Mouse (Mus musculus) thymus, postnatal 10 days (tissue): ENCODE measurements around the gene Klhl28.

Experiments
- DNase-seq, 2 experiments: peaks; one replicate each; pipeline ENCODE4 v3.0.0; 2021; ENCODE audit warnings: low spot score in 2 of 2

The Klhl28 gene

DNA sequence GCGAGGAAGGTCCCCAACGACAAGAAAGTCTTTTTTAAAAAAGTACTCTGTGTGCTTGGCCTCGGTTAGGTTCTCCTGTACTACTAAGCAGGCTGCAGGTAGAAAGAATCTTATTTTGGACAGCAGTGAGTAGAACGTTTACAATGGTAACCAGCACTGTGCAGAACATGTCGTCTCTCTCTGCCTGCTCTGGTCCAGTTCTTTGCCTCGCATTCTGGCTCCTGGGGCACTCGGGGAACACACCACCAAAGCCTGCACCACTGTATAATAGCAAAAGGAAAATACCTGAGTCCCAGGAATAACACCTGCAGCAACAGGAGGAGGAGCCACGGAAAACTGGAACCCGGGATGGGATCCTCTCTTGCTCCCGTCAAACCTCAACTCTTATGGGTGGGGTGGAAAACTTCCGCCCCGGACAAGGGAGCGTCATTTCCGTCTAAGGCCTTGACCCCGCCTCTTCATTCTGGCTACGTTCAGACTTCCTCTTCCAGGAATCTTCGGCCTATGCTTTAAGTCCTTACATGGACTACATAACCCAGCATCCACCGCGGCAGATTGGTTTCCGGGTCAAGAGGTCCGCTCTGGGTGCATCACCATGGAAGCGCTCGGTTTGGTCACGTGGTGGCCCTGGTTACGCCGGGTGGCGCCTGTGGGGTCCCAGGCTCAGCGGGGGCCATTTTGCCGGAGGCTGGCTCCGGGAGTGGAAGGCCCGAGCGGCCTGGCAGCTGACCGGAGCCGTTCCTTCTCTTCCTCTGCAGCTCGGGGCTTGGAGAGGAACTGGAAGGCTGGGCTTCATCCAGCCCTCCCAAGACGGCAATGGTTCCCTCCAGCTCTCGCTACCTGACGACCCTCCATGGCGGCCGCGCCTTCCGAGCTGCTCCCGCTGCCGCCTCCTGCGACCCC, at the start of gene Klhl28, which contains the start of gene Togaram1:
Gene Klhl28, minus strand, starts transcription at position 411 of the 903 bp plus-strand sequence.
Gene Togaram1, plus strand, starts transcription at position 681 of the 903 bp plus-strand sequence.
- DNase-seq: peak; percentile 97 to 99

DNA sequence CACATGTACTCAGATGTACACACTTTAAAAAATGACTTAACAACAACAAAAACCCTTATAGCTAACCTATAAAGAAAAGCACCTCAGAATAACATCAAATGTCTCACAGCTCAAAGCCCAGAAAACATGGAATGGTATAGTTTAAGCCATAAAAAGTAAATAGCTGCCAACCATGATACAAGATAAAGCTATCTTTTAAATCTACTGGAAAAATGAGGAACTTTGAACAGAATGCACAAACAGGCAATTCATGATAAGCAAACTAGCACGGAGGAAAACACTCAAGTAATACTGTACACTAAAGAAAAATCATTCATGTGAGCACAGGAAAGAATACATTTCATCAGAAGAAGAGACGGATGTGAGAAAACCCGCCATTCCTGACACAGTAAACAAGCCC, 42.4 kb upstream of the Klhl28 start:
- no peak for DNase-seq

DNA sequence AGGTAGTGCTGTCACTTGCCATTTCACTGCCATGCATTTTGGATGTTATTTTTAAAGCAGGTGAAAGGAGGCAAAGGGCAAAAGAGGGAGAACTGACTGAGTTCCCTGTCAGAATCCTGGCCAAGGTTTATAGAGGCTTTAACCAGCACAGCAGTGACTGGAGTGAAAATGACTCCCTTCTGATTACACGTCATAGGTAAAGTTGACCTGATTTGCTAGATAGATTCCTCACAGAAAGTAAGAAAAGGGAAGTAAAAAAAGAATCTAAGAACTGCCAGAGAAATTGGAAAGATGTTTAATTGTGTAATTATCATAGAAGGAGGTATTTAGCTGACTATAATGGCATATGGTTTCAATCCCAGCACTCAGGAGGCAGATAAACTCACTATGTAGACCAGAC, 12.2 kb upstream of the Klhl28 start:
- no peak for DNase-seq

DNA sequence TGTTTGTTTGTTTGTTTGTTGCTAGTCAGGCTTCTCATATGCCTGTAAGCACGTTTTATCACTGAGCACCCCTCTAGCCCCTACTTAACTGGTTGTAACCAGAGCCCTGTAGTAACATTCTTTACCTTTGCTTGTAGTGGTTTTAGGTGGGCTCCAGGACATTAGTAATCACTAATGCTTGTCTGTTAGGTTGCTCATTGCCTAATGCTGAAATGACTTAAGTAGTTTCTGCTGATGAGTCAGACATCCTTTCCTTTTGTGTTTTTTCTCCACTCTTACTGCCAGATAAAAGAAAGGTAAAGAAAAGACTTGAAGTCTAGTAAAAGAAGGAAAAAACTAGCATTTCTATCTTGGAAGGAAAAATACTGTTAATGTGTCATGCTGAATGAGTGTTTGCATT, 10.9 kb upstream of the Klhl28 start:
- DNase-seq: no peak

DNA sequence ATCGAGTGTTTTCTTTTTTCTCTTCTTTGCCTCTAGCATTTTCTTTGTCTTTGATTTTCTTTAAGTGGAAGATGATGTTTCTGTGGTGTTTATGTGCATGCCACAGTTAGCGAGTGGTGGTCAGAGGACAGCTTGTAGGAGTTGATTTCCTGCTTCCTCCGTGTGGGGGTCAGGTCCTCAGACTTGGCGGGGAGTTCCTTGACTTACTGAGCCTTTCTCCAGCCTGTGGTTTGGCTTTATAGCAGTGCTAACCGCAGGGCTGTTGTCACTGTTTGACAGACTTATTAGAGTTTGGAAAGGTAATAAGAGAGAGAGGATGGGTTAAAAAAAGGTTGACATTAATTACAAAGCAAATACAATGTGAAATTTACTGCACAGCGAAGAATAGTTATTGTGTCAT, 10.2 kb upstream of the Klhl28 start:
- DNase-seq: no peak

DNA sequence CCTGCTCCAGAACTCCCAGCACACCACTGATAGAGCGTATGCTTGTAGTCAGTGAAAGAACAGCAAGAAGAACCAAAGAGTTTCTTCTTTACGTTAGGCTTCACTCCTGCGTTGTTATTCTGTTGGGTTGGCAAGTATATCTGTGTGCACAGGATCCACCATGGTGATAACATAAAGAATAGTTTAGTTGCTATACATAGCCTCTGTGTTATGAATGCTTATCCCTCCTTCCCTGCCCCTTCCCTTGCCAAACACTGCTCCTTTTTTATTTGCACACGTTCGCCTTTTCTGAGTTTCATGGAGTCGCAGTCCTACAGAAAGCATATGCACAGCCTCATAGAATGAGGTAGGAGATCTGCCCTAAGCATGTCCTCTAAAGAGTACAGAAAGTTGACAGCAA, 6.7 kb upstream of the Klhl28 start:
- DNase-seq: no peak

DNA sequence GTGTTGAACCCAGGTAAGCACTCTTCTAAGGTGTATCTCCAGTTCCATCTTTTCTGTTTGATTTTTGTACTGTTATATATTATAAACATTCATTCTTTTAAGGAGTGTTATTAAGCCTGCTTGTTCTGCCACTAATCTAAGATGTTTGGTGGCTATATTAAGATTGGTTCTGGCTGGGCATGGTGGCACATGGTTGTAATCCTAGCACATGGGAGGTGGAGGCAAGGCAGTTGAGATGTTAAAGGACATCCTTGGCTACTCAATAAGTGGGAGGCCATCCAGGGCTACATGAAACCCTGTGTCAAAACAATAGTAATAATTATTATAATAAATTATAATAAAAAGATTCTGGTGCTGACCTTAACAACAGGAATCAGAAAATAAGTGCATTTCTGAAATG, 6.1 kb upstream of the Klhl28 start:
- DNase-seq: no peak

DNA sequence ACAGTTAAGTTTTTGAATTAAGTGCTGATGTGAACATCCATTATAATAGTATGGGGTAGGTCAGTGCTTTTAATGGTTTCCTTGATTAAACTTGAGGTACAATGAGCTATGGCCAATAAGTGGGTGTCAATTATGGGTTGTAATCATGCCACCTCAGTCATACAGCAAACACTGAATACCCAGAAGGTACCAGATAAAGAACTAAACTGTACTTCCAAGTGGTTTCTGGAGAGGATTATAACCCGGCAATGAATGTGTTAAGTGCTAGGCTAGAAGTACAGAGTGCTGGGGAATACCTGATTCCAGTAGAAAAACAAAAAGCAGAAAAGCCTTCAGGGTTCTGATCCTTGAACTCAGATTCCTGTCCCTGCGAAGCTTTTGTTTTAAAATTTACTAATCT, 2.7 kb upstream of the Klhl28 start:
- DNase-seq: no peak

DNA sequence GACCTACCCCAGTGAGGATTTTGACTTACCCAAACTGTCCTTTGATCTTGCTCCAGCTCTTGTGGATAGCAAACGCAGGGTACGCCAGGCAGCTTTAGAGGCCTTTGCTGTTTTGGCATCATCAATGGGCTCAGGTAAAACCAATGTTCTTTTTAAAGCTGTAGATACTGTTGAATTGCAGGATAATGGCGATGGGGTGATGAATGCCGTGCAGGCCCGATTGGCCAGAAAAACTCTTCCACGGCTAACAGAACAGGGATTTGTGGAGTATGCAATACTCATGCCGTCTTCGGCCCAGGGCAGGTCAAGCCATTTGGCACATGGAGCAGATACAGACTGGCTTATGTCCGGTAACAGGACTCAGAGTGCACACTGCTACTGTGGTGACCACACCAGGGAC, 2.1 kb upstream of the Klhl28 start:
- no peak for DNase-seq

DNA sequence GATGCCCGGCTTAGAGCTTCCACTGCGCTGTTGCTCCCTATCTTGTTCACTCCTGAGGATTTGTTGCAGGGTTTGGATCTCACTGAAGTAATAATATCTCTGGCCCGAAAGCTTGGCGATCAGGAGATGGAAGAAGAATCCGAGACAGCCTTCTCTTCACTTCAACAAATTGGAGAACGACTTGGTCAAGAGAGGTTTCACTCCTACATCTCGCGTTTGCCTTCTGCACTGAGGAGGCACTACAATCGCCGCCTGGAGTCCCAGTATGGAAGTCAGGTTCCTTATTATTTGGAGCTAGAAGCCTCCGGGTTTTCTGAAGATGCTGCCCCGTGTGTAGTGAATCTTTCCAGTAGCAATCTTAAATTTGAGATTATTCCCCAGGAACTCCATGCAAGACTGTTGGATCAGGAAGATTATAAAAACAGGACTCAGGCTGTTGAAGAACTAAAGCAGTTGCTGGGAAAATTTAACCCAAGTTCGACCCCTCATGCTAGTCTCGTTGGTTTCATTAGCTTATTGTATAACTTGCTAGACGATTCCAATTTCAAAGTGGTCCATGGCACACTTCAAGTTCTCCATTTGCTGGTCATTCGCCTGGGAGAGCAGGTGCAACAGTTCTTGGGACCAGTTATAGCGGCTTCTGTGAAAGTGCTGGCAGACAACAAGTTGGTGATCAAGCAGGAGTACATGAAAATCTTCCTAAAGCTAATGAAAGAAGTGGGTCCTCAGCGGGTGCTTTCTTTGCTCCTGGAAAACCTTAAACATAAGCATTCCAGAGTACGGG, 1.5 kb upstream of the Klhl28 start:
- DNase-seq: no peak

DNA sequence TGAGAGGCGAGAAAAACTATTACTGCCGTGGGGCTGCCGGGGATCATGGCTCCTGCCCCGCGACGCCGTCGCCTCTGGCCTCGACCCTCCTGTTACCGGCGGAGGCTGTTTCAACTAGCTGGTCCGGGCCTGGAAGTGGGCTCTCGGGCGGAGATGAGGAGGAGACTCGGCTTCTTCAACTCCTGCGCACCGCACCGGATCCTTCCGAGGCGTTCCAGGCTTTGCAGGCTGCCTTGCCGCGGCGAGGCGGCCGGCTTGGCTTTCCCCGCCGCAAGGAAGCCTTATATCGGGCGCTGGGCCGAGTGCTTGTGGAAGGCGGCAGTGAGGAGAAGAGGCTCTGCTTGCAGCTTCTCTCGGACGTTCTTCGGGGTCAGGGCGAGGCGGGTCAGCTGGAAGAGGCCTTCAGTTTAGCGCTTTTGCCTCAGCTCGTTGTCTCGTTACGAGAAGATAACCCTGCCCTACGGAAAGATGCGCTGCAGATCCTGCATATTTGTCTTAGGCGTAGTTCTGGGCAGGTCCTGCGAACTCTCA, 832 bp upstream of the Klhl28 start:
- peak; percentile 63 to 64 for DNase-seq

DNA sequence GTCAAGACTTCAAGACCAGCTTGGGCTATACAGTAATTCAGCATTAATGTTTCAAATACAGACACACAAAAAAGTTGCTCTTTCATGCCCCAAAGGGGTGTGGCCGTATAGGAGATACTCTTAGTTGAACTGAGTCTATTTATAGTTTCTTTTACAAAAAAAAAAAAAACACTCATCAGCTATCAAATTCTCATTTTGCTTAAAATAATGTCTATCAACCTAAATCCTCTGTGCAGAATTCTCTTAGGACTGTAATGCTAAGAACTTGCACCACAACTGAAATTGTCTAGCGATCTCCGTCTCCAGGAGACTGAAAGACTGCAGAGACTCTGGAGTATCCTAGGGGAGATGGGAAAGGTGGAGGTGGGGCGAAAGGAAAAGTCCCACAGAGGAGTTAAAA, 774 bp downstream of the Klhl28 start:
- peak in 1 of 2 experiments; percentile 7 for DNase-seq

DNA sequence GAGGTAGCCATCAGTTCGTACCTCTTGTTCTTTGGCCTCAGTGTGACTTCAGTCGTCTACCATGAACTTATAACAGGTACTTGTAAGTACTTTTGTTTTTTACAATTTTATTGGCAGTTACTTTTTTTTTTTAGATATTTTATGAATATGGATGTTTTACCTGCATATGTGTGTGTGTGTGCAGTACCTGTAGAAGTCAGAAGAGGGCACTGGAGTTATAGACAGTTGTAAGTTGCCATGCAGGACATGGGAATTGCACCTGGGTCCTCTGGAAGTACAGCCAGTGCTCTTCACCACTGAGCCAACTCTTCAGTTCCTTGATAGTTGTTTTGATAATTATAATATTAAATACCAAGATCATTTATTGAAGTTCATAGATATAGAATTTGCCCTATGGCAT, 27.8 kb downstream of the Klhl28 start:
- peak in 1 of 2 experiments; percentile 27 for DNase-seq

DNA sequence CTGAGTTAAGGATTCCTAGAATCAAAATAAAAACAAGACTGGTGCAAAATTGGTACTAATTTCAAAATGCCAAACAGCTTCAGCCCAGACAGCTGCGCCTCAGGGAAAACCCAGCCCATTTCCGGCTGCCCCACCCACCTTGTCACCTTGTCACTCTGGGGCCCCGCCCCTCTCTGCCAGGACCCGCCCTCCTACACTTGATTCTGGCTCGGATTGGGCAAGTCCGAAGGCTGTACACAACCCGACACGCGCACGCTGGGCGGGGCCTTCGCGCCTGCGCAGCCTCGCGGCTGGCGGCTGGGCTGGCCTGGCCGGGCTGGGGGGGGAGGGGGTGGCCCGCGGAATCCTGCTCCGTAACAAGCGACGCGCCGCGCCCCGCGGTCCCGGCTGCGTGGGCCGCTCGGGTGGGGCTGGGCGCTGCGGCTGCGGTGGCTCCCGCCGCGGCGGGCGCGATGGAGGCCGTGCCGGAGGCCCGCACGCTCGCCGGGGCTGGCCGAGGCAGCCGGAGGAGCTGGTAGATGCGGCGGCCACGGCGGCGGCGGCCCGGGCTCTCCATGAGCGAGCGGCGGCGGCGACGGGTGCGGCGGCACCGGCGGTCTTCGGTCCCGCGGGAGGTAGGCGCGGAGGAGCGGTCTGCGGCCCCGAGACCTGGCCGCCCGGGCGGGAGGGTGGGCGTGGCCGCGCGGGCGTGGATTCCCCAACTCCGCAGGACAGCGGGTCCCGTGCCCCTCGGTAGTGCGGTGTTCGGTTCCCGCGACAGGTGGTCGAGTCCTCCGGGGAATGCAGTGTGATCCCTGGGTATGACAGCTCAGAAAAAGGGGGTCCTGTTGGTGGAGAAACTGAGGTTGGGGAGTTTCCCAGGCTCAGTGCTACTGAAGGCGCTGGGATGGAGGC, 47.5 kb downstream of the Klhl28 start, which contains the start of gene Gm527:
Gene Gm527, plus strand, starts transcription at position 329 of the 894 bp plus-strand sequence.
- DNase-seq: peak; percentile 93

DNA sequence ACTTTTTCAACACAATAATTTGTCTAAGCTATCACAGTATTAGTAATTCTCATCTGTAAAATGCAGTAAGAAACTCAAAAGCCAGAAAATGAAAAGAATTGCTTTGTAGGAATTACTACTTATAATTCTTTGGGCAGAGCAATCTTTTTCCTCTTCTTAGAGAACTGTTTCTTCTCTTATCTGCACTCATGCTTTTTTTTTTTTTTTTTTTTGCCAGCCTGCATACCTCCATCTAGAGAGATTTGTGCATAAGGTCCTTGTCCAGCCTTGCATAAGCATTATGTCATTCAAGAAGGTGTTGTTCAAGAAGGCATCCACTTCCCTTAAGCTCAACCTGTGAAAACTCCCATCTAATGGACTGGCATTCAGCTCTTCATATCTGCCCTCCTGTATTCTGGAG, 48.6 kb downstream of the Klhl28 start:
- no peak for DNase-seq

DNA sequence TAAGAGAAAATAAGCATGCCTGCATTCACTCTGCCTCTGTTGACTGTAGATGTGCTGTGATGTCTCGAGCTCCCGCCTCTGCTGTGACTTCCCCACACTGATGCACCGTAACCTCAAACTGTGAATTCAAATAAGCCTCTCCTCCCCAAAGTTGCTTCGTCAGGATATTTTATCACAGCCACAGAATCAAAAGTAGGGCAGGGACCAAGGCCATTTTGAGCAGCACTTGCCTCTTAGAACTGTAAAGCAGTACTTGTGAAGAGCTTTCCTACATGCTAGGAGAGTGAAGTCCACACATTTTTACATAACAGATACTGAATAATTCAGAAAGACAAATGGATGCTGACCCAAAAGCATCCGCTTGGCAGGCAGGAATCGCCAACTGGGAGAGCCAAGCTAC, 52.3 kb downstream of the Klhl28 start:
- DNase-seq: no peak

DNA sequence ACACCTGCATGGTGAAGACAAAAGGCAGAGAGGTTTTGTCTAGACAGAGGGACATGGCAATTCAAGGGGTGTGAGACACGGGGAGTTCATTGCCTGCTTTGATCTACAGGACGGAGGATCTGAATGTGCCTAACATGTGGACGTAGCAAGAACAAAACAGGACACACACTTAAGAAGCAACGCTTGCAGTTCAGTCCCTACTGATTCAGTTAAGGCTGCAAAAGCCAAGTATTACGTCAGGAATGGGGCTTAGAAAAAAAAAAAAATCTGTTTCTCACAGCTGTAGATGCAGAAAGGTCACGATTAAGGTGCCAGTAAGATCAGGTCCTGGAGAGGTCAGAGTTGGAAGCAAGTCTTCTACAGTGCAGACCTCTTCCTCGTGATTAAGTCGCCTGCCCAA, 62.1 kb downstream of the Klhl28 start:
- DNase-seq: no peak

DNA sequence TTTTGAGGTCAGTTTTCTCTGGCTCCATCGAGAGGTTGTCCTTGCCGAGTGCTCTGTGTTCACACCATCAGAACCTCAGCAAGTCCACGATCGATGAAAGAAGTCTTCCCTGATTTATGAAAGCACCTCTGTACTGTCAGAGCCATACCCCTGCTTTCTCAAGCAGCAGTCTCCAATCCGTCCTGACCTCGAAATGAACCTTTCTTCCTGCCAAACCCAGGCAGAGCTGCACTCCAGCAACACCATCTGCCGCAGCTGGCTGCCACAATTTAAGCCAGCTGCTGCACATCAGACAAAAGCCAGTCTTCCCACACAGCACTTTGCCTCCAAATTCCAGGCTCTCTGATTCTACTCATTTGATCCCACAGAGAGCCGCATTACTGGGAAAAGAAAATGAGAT, 62.8 kb downstream of the Klhl28 start:
- DNase-seq: no peak

DNA sequence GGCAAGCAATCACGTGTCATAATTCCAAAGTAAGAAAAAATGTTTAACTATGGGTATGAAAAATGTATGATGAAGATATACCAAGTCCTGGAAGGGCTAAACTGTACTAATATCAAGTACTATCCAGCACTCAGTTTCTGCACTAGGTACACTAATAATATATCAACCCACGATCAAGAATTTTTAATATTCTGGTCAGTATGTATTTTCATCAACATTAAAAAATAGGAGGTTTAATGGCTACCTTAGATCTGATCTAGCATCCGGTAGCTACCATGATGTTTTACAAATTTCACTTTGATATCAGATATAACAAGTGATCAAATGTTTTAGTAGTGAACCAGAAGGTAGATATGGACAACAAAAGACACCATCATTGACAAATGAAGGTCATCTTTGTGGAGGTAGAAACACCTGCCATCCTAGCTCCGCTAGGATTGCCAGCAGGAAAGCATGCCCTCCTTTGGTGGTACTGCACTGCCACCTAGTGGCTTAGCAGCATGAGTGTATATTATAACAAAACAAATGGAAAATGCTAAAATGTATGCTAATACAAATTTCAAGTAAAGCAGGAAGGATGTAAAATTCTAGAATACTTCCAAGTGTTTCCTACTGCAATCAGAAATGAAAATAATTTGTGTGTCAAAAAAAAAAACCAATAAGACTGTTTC, 68.1 kb downstream of the Klhl28 start:
- peak in 1 of 2 experiments; percentile 56 for DNase-seq
